Mouse (Mus musculus) WW6 (cell line): ENCODE measurements at regions not wholly inside any gene's neighbourhood (a gene's known extent, or its start where the extent isn't known, plus 50 kb on each side); places are given as distances from the start of the nearest gene placed in this dataset.

Experiments used
- DNase-seq: peaks from one replicate; pipeline ENCODE4 v3.0.0-alpha.2; 2013; ENCODE audit warnings: low read depth, low spot score

- no peak for DNase-seq
Measured at GRCm38 (mm10) chr7:136047364-136047945, 331.3 kb upstream of the Mki67 start.

- DNase-seq = no peak
Measured at GRCm38 (mm10) chr7:136048925-136049586, 332.9 kb upstream of the Mki67 start.

- DNase-seq = no peak
Measured at GRCm38 (mm10) chr7:136049587-136049930, 333.4 kb upstream of the Mki67 start.

- no peak for DNase-seq
Measured at GRCm38 (mm10) chr7:136050116-136050515, 334.0 kb upstream of the Mki67 start.

- no peak for DNase-seq
Measured at GRCm38 (mm10) chr7:136056876-136057484, 340.8 kb upstream of the Mki67 start.

- no peak for DNase-seq
Measured at GRCm38 (mm10) chr7:136058319-136058718, 342.2 kb upstream of the Mki67 start.

- no peak for DNase-seq
Measured at GRCm38 (mm10) chr7:136058751-136059681, 342.9 kb upstream of the Mki67 start.

GRCm38 (mm10) chr7:136059896-136060295, 343.7 kb upstream of the Mki67 start:
- DNase-seq = no peak

- no peak for DNase-seq
Measured at GRCm38 (mm10) chr7:136060339-136061073, 344.3 kb upstream of the Mki67 start.

- no peak for DNase-seq
Measured at GRCm38 (mm10) chr7:136062658-136063057, 346.5 kb upstream of the Mki67 start.

GRCm38 (mm10) chr7:136065038-136065678, 349.0 kb upstream of the Mki67 start:
- DNase-seq = no peak

GRCm38 (mm10) chr7:136065679-136066055, 349.5 kb upstream of the Mki67 start:
- DNase-seq = no peak

GRCm38 (mm10) chr7:136070881-136071280, 354.7 kb upstream of the Mki67 start:
- DNase-seq = no peak

- no peak for DNase-seq
Measured at GRCm38 (mm10) chr7:136071331-136071730, 355.2 kb upstream of the Mki67 start.

GRCm38 (mm10) chr7:136073265-136073799, 357.2 kb upstream of the Mki67 start:
- no peak for DNase-seq

GRCm38 (mm10) chr7:136074043-136074442, 357.9 kb upstream of the Mki67 start:
- no peak for DNase-seq

- DNase-seq = no peak
Measured at GRCm38 (mm10) chr7:136081534-136082252, 365.5 kb upstream of the Mki67 start.

- no peak for DNase-seq
Measured at GRCm38 (mm10) chr7:136082253-136082867, 366.2 kb upstream of the Mki67 start.

GRCm38 (mm10) chr7:136083005-136083404, 366.8 kb upstream of the Mki67 start:
- no peak for DNase-seq
